Mouse (Mus musculus) frontal cortex, adult 2 months (tissue): Measurements from ENCODE around the gene Krtap5-3. TPM values are rescaled to one million over a fixed set of nuclear protein-coding genes. Genes with fewer than 3 reads are reported as not detected.

Experiments used
- polyA plus RNA-seq: library from polyadenylated mRNA; depleted of rRNA; stranded (reverse); fragments of >200 nt; gene quantifications from 2 replicates; pipeline ENCODE4 v1.2.3, GENCODE M21; 2012; rRNA removed

Krtap5-3 gene
- polyA plus RNA-seq, 1 experiment: 0.06 TPM

Other genes starting within 250 kb of the Krtap5-3 start
- gene Mob2, start 140.3 kb upstream of the Krtap5-3 start, polyA plus RNA-seq: 42.2 and 42.9 TPM in 2 replicates
- gene Dusp8, start 105.5 kb upstream of the Krtap5-3 start, polyA plus RNA-seq: 110 and 114 TPM in 2 replicates
- not detected in 2 replicates for gene Gm45618, start 80.6 kb upstream of the Krtap5-3 start, polyA plus RNA-seq
- gene Gm39115, start 65.3 kb upstream of the Krtap5-3 start, polyA plus RNA-seq: not detected in 2 replicates
- gene Gm45337, start 56.8 kb upstream of the Krtap5-3 start, polyA plus RNA-seq: not detected in 2 replicates
- gene Gm29735, start 44.3 kb upstream of the Krtap5-3 start, polyA plus RNA-seq: not detected in 2 replicates
- not detected in 2 replicates for gene Gm4553, start 35.6 kb upstream of the Krtap5-3 start, polyA plus RNA-seq
- not detected in 2 replicates for gene Krtap5-2, start 25.4 kb upstream of the Krtap5-3 start, polyA plus RNA-seq
- not detected in 2 replicates for gene Gm10153, start 11.0 kb upstream of the Krtap5-3 start, polyA plus RNA-seq
- gene Gm7579, start 10.5 kb downstream of the Krtap5-3 start, polyA plus RNA-seq: not detected in 2 replicates
- not detected in 2 replicates for gene Krtap5-5, start 28.6 kb downstream of the Krtap5-3 start, polyA plus RNA-seq
- not detected in 2 replicates for gene Gm40460, start 39.7 kb downstream of the Krtap5-3 start, polyA plus RNA-seq
- not detected in 2 replicates for gene Gm2431, start 57.0 kb downstream of the Krtap5-3 start, polyA plus RNA-seq
- not detected in 2 replicates for gene Gm4559, start 73.0 kb downstream of the Krtap5-3 start, polyA plus RNA-seq
- gene Krtap5-1, start 95.8 kb downstream of the Krtap5-3 start, polyA plus RNA-seq: 0.21 TPM in 1 of 2 replicates, not detected in the other
- gene Krtap5-4, start 102.2 kb downstream of the Krtap5-3 start, polyA plus RNA-seq: not detected in 2 replicates
- gene Ifitm10, start 172.4 kb downstream of the Krtap5-3 start, polyA plus RNA-seq: 36.7 and 45.5 TPM in 2 replicates
- gene Gm49369, start 181.3 kb downstream of the Krtap5-3 start, polyA plus RNA-seq: 0.17 and 0.40 TPM in 2 replicates
- gene Ctsd, start 186.7 kb downstream of the Krtap5-3 start, polyA plus RNA-seq: 383 and 391 TPM in 2 replicates
- not detected in 2 replicates for gene Syt8, start 233.5 kb downstream of the Krtap5-3 start, polyA plus RNA-seq
- 1.7 and 2.0 TPM in 2 replicates for gene Tnni2, start 240.4 kb downstream of the Krtap5-3 start, polyA plus RNA-seq